Mouse (Mus musculus) mouse trophoblast stem cell (cell line): ENCODE results near the gene 5031439G07Rik.

Experiments
- in situ Hi-C, 2 experiments: fragments of 300-500 bp; cut with MseI, MboI; formaldehyde crosslinking; loops; 2 replicates in 1 of 2; 3 replicates in 1 of 2; pipeline ENCODE4 v1.15.1; 2025

The 5031439G07Rik gene

DNA sequence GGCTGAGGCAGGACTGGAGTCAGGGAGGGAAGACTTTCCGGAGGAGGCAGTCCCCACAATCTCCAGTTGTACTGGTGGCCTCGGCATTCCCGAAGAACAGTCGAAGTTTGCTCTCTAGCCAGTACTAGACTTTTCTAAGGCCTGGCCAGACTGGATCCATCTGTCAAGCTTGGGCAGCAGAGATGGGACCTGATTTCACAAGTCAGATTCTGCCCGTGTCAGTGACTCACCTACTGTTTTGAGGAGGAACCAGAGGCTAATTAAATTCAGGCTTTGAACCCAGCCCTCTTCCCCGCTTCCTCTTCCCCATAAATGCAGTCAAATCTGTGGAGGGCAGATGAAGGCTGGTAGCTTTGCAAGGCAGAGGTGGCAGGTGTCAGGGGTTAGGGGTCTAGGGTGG lies 6.7 kb upstream of the 5031439G07Rik start:
- in situ Hi-C loops = loop anchor here in 1 of 2 experiments (5.0 kb wide), 1 partner anchor 77 kb away; no protein-coding TSS in a partner anchor

DNA sequence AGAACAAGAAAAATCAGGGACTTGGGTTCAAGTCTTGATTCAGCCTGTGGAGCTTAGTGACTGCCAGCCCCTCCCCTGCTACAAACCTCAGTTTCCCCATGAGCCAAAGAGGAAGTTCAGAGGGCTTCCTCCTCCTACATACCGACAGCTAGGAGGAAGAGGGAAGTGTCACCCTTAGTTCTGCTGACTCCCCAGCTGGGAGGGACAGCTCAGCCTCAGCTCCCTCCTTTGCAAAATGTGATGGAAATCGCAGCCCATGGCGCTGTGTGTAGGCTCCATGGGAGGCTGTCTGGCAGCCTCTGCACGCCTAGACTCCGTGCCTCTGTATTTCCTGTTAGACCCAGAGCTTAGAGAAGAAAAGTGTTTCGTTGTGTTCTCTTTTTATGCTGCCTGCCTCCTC lies 6.1 kb upstream of the 5031439G07Rik start:
- in situ Hi-C loops = no loop called here

DNA sequence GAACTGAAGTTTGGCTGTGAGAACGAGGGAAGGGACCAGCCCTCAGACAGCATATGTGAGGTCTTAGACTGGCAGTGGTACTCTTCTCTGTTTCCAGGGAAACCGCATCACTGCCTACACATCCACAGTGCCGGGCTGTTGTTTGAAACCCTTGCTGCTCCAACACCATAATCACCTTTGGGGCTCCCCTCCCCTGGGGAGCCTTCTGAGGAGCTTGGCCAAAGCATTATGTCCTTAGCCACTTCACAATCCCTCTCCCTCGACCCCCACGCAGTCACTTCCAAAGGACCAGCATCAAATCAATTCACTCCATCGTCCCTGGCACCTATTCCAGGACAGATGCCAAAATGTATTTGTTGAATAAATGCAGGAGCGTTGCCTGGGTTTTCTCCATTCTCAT lies 1.4 kb upstream of the 5031439G07Rik start:
- in situ Hi-C loops = no loop called here

DNA sequence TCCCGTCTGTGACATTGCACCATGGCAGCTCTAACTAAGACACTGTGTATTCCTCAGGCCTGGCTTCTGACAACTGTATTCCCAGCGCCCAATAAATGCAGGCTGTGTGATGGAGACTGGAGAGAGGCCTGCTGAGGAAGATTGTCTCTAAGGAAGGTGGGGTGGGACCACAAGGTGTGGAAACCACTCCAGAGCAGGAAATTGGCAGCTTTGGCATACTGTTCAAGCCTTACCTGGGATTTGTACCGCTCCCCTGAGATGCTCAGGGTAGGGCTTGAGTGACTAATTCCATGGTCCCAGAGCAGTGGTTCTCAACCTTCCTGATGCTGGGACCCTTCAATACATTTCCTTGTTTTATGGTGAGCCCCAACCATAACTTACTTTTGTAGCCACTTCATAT lies 747 bp upstream of the 5031439G07Rik start:
- in situ Hi-C loops = no loop called here

DNA sequence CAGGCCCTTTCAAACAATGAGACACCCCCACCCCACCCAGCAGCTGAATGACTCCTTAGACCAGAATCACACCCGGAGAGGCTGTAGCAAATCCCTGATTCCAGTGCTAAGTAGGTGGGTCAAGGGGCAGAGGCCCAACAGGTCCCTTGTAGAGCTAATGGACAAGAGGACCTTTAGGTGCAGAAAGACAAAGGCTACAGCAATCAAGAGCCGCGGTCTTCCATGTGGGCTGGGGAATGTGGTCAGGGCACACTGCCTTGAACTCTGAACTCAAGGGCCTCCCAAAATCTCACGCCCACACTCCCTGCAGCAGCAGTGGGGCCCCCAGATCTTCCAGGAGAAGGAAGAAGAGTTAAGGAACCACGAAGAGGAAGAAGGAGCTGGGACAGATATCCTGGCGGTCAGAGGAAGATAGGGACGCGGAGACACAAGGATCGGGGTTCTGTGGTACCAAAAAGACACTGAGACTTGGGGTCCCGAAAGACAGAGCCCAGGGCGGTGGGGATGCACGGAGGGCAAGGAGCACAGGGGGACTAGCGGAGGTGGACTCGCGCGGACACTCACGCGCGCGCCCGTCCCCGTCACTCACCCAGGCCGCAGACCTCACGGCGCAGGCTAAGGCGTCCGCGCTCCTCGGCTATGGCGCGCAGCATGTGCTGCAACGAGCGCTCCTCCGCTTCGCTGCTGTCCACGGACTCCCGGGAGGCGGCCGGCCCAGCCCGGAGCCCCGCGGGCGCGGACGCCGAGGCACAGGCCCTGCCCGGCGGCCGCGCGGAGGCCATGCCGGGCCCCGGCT lies 1.1 kb downstream of the 5031439G07Rik start:
- in situ Hi-C loops = no loop called here

DNA sequence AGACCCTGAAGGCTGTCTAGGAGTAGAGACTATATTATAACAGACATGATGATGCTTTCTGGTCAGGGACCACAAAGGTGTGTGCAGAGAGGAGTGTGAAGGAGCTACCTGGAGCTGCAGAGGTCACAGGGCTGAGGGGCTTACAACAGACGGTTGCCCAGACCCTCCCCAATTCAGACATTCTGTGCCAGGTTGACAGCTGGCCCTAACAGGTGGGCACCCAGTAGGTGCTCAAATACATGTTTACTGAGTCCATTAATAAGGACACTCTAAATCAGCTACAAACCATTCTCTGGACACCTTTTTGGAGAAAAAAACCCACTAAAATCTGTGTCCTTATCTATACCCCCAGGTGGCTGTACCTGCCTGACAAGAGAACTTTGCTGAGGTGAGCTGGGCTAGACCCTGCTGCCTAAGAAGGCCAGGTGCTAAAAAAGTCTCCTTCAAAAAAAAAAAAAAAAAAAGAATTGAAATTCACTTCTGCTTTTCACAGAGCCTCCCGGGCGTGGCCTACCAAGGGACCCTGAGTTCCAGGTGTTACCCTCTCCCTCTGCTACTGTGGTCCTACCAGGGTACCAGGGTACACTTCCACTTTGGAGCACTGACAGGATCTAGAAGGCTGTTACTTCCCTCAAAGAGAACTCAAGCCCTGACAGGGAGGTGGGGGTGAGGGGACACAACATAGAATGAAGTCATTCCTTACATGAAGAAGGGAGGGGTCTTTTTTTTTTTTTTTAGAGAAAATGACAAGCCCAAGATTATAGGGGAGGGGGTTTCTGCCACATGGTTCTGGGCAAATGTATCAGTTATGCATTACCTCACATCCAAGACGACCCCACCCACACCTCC lies 2.0 kb downstream of the 5031439G07Rik start:
- in situ Hi-C loops = no loop called here

DNA sequence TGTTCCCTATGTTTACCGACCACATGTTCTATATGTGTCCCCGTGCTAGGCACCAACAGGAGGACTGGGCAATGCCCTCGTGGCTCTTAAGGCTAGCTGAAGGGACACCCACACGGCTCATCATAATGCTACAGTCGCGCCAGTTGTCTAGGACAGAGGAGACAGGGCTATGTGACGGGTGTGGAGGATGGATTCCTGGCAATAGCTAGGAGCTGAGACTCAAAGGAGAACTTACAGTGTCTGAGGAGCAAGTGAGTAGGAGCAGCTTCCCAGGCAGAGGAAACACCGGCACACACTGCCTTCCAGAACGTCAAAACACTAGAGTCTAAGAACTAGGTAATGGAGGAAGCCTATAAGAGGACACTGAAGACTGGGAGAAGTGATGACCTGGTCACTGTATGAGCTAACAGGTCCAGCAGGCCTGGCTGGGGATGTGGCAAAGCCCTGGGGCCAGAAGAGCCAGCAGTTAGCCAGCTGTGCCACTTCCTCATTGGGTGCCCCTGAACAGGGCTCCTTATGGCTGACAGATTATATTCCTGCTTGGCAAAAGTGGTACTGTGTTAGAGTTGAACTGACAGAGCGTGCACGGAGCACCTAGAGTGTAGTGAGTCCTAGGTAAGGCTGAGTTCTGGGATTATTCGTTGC lies 2.7 kb downstream of the 5031439G07Rik start:
- in situ Hi-C loops = no loop called here

DNA sequence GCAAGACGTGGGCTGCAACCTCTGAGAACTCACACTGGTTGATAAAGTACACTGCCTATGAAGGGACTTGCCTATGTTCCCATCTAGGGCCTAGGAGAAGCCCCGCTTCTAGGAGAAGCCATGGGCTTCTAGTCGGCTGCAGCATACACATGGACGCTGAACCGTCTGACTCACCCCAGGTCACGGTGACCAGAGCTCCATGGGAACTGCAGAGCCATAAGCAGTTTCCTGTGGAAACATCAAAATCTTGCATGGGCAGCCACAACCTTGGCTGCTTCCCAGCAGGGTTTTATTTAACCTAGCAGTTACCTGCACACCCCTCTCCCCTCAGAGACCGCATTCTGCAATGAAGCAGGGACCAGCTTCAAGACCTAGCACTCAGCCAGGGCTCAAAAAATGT lies 4.6 kb downstream of the 5031439G07Rik start:
- in situ Hi-C loops = no loop called here

DNA sequence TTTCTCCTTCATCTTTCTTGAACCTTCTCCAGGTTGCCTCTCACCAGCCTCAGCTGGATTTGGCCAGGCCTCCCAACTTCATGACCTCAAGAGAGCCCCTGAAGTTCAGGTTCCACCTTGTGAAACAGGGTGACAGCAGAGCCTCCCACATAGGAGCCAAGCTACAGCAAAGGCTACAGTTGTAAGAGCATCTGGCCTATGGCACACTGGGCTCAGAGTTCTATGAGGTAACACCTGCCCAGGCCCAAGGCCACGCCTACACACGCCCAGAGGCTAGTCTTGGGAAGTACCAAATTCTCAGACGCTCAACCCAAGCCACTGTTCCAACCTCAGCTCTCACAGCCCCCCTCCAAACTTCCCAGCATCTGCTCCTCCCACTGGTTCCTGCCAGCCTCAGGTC lies 5.5 kb downstream of the 5031439G07Rik start:
- in situ Hi-C loops = no loop called here

DNA sequence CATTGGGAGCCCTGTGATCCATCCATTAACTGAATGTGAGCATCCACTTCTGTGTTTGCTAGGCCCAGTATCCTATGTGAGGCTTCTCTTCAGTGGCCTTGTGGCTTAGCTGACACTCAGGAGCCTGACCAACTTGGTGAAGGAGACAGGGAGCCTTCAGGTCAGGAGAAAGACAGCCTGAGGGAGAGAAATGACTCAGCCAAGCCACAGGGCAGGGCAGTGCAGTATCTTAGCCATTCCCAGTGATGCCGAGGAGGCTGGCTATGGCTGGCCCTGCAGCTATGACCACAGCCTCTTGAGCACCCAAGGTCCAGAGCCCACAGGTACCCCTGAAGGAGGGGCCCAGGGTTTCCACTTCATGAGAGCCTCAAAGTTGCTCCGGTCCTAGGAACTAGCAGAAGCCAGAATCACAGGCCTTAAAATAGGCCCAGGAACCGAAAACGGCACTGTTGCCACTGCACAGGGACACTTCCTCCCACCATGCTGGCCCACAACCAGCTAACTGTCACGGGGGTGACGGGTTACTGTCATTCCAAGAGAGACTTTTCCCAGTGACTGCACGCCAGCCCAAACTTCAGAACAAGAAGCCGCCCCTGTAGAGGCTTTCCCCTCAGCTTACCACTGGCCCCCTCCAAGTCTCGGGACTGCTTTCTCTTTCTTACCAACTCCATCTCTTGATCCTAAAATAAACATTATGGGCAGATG lies 6.6 kb downstream of the 5031439G07Rik start:
- in situ Hi-C loops = no loop called here

DNA sequence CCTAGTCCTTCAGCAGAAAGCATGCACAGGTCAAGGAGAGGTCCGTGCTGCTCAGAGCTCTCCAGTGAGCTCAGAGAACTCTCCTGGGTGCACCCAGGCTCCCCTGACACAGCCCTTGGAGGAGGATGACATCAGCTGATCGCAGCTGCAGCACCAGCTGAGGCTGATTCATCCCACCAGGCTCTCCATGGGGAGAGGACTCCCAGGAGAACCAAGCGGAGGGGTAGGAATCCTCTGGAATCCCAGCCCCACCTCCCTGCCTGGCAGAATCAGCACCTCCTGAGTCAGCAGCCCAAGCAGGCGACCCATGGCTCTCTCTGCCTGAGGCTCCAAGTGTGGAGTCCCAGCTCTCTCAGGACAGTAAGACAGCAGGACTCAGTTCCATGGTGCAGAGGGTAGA lies 12.6 kb downstream of the 5031439G07Rik start:
- in situ Hi-C loops = no loop called here

DNA sequence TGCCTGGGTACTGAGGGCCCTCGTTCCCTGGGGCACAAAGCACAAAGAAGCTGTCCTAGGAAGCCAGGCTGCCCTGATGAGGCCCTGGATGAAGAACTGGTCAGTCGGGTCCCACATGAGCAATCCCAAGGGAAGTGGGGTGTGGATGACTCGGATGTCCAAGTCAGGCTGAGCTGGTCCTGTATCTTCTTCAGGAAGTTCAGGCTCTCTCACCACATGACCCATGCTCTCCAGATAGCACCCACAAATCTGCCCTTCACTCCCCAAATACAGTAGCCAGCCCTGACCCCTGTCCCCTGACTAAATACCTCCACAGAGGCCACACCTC lies 14.8 kb downstream of the 5031439G07Rik start:
- in situ Hi-C loops = no loop called here

DNA sequence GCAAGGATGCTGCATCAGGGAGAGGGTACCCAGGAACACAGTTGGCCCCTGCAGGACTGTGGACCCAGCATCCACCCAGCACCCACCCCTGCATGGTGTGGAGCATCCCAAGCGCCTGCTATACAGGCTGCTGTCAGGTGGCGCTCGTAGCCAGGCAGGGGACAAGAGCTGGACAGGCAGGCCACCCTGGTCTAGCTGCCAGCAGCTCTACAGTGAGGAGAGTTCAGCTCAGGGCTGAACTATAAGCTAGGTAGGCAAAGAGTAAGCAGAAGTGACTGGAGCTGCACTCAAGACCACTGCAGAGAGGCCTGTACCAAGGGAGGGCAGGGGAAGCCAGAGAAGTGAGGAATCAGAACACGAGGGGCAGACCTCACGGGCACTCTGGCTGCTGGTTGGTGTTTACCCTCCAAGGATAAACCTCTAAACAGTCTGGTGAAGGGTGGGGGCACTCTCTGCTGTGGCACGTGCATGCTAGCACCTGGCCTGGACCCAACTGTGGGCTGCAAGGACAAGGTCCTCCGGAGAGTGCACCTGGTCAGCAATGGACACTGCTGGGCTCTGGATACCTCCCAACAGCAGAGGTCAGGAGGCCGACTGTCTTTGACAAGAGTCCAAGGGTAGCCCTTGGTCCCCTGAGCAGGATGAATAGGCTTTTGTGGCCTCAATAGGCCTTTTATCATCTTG lies 15.3 kb downstream of the 5031439G07Rik start:
- in situ Hi-C loops = no loop called here

DNA sequence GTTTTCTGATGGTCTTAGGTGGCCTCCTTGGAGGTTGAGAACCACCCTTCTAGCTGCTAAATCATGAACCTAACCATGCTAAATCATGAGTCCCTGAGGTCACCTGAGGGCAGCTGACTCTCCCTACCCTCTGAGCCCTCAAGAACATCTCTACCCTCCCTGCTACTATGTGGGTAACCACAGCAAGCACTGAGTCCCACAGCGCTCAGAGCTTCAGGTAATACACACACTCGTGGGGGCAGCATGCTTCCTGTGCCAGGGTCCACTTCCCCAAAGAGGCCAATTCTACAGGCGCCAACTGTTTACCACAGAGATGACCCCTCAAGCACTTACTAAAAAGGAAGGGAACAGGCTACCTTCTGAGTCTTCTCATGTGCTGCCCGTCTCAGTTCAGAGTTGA lies 19.8 kb downstream of the 5031439G07Rik start:
- in situ Hi-C loops = no loop called here

DNA sequence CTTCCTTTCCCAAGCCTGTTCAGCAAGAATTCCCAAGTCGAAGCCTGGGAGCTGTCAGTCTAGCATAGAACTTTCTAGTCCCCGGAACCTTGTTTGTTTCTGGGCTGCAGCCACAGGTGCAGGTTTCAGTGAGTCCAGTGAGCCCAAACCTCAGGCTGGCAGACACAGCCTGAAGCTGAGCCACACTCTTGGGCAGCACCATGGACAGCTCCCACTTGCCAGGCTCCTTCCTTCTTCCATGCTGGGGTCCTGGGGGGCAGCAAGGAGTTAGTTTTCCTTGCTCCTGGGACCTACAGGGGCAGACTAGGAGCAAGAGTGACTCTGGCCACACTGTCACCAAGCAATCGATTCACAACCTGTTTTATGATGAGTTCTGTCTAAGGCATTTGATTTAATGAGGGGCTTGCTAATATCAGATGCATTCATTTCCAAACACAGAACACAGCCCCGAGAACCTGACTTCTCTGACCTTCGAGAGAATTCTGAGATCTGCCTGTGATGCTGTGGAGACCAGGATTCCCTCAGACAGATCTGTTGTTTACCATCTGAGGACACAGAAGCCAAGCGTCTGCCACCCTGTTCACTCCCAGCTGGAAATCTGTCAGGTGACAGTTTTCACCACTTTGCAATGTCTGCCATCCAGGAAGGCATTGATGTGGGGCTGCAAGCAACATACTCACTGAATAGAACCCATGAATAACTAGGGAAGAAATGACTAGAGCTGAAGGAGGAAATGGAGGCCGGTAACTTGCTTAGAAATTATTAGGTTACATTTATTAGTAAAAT lies 22.6 kb downstream of the 5031439G07Rik start:
- in situ Hi-C loops = no loop called here

DNA sequence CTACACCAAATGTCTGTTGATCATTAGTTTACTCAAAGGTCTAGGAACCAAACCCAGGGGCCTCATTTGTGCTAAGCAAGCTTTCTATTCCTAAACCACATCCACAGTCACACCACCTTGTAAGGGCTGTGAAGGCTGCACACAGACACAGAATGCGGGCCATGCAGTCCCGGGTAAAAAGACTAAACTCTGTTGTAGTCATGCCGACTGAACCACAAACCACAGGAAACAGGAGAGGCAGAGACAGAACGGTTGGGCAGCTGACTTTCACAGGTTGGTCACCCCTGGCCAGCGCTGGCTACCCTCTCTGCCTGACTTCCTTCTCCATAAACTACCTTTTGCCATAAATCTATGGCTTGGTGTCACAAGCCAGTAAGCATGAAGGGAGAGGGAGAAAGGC lies 23.6 kb downstream of the 5031439G07Rik start:
- in situ Hi-C loops = no loop called here

DNA sequence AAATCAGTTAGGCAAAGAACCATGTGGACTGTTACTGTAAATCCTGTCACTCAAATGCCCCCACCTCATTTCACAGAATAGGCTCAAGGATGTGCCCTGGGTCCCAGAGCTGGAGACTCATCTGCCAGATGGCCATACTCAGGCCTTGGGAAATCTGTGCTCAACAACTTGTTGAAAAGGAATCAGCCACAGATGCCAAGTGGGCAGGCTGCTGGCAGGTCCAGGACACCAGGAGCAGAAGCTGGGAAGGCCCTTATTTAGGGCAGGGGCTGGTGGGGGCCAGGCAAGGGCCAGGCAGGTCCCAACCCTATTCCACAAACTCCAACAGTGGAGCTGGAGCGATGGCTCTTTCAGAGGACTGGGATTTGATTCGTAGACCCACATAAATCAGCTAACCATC lies 25.8 kb downstream of the 5031439G07Rik start:
- in situ Hi-C loops = no loop called here

DNA sequence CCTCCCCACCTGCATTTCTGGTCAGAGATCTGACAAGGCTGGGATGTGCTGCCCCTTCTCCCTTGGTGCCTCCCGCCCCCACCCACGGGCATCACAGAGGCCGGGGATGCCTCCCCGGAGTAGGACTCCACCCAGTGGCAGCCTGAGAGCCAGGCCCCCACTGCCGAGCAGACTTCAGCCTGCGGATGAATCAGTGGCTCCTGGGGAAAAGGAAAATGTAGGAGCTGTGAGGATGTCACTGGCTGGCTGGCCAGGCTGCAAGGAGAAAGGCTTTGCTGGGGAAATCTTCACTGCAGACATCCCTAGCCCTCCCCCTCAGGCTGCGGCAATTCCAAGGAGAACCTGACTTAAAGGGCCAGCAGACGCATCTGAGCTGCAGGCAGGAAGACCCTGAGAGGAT lies 27.7 kb downstream of the 5031439G07Rik start:
- in situ Hi-C loops = no loop called here

DNA sequence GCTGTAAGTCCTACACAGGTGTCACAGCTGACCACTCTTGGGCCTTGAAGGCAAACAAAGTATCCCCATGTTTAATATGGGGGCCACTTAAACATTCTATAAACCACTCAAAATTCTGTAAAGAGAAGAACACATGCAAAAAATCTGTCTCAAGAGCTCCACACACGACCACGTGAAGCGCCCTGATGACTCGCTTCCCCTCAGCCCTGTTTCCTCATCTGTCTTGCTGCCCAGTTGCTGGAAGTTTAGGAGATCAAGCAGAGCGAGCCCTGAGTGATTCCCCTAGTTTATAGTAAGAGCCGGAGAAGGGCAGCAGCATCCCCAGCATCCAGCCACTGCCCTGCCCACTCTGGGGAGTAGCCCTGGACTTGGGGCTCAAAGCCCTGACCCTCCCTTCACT lies 28.5 kb downstream of the 5031439G07Rik start:
- in situ Hi-C loops = no loop called here

DNA sequence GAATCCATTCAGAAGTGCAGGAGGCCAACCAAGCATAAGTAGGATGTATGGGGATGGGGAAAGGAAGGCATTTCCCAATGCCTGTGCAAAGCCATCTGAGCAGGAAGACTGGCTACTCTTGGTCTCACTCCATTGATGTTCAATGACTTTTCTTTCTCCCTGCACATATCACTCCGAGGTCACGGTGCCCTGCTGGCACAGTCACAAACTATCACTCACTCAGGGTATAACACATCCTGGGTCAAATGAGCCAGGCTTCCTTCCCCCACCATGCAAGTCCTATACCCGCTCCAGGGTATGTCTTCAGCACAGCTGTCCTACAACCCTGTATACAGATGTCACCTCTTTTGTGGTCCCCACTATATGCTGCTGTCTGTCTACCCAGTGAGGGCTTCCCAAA lies 30.0 kb downstream of the 5031439G07Rik start:
- in situ Hi-C loops = no loop called here

DNA sequence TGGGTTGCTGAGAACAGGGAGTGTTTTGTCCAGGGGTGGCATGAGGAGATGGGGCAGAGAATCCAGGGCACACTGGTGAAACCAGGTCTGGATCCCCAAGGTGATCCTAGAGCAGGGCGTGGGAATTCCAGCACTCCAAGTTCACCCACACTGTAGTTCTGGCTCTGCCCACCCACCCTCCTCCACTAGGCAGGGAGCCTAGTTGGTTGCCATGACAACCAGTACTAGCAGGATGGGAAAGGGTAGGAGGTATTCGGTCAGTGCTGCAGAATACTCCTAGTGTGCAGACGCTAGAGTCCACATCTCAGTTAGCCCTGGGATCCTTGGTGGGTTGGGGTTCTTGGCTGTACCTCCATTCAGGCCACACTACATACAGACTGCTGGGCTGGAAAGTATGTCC lies 30.5 kb downstream of the 5031439G07Rik start:
- in situ Hi-C loops = no loop called here
